Mouse (Mus musculus) right cerebral cortex, postnatal 36 days (tissue): Measurements from ENCODE around the gene Atxn7.
A peak's percentile ranks its signal among the peaks of the same experiment; 100 is the strongest.
"Not testable (repeated sequence)": the region's sequence is repeated elsewhere in the genome, so short reads cannot be mapped to it uniquely, and the experiment has no call there.

Experiments used
- DNase-seq, 2 experiments: peaks; one replicate each; pipeline ENCODE4 v3.0.0; 2022; ENCODE audit warnings: low spot score in 2 of 2, mixed read lengths in 1 of 2

Gene Atxn7

DNA sequence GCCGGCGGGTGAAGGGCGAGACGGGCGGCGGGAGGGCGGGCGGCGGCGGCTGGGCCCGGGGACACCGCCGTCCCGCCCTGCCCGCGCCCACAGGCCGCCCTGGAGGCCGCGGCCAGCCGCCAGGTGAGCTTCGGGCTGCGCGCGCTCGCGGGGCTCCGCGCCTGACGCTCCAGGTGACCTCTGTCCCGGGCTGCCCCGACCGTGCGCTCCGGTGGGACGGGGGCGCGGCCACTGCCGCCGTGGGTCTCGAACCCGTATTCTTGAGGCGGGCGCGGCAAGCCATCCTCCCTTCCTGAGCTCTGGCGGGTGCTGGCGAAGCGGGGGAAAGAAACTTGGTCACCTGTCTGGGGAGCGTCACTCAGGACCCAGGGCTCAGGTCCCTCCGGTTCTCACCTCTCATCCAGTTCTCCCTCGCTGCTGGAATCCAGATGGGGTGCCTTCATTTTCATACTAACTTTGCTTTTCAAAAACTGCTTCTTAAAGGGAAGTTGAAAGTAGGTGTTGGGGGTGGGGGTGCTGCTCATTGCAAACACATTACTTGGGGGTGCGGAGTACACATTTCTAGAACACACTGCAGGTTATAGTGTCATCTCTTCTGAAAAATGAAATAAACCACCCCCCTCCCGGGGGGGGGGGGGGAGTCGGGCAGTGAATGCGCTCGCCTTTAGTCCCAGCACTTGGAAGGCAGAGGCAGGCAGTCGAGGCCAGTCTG, at the start of gene Atxn7, which contains the start of gene Thoc7:
Atxn7 (plus strand) TSS at position 40 of the 712 bp plus-strand sequence.
Thoc7 (minus strand) TSS at position 452 of the 712 bp plus-strand sequence.
- peak in 1 of 2 experiments; percentile 10 for DNase-seq

GRCm38 (mm10) chr14:13914387-13915082, 46.7 kb upstream of the Atxn7 start, which contains the start of gene Gm281:
TSS of gene Gm281 (minus strand) at chr14:13914478.
- DNase-seq, result no peak

GRCm38 (mm10) chr14:13915207-13915606, 46.0 kb upstream of the Atxn7 start:
- no peak for DNase-seq

DNA sequence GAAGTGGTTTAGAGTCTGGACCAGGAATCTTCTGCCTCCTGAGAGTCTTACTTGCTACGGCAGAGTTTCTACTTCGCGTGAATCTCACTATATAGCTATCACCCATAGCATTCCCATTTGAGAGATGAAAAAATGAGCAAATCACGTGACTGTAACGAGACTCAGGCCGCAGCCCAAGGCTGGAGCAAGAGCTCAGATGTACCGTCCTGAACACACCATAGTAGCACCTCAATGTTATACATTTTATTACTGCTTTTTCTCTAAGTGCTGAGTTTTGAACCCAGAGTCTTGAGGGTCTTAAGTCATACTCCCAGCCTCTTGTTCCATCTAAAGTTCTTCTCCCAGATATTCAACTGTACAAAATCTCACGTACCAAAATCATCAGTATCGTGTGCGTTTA, 44.0 kb upstream of the Atxn7 start:
- no peak for DNase-seq

DNA sequence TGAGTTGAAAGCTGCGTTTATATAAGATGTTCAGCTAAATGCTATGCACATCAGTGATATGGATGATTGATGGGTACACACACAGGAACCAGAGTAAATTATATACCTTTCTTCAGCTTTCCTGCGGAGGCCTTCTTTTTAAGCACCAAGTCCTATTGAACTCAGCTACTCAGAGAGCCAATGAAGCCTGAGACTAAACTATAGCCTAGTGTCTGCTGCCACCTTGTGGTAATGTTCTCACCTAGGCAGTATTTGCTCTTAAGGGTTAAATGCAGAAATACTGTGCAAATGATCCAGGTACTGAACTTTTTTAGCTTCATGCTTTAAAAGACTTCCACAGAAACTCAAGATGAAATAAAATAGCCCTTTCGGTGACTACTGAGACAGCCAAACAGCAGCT, 43.6 kb upstream of the Atxn7 start:
- DNase-seq, result peak; percentile 19 to 36

DNA sequence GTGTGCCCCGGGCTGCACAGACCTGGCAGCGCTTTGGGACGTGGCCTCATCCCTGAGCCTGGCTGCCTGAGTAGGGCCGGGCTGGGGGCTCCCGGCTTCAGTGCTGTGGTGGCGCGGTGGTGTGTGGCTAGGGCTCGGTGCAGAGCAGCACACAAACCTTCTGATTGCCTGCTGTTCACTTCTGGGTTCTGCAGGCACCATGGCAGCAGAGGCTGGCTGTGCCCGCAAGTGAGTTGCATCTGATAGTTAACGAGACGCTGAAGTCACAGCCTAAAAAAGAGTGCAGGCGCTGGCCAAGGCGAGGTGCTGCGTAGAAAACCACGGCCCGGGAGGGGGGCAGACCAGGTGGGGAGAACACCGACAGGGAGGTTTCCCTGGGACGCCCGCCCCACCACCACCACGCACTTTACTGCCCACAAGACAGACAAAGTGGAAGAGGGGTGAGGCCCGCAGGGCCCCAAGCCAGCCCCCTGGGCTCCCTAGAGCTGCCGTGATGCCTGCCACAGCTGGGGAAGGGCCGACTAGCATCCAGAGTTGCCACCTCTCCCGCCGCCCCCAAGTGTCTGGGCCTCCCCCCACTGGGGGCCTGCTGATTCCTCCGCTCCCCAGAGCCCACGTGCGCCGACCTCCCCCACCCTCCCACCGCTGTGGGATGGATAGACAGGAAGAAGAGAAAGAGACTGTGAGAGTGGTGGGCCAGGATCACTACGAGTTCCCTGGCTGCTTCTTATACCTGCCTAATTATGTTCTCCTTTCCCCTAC, 27.8 kb upstream of the Atxn7 start:
- no peak for DNase-seq

DNA sequence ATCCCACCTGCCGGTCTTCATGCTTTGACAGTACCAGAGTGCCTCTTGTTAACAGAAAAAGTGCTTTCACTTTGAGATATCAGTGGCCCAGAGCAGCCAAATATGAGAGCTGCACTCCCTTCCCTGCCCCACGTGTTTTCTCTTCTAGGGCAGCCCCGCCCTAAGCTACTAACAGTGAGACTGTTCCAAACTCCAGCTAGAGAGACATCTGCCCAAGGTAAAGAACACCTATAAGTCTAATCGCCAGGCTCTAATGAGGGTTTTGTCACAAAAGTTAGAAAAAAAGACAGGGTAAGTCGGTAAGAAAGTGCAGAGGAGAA, 27.2 kb upstream of the Atxn7 start:
- no peak for DNase-seq

DNA sequence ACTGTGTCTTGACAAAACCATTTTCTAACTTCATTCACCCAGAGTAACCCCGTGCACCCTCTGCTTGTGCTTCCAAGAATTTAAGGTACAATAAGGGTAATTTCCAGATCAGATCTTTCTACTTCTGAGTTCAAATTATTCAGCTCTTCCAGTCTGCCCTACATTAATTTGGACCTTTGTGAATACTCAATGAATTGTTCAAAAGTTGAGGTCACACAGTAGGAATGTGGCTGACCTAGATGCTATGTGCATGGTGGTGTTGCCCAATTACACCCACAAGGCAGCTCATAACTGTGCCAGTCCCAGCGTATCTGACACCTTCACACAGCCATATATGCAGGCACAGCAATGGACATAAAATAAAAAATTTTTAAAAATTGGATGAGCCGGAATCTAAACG, 16.6 kb upstream of the Atxn7 start:
- no peak for DNase-seq

- no peak for DNase-seq
These were observed 12.9 kb upstream of the Atxn7 start for GRCm38 (mm10) chr14:13948345-13948744.

DNA sequence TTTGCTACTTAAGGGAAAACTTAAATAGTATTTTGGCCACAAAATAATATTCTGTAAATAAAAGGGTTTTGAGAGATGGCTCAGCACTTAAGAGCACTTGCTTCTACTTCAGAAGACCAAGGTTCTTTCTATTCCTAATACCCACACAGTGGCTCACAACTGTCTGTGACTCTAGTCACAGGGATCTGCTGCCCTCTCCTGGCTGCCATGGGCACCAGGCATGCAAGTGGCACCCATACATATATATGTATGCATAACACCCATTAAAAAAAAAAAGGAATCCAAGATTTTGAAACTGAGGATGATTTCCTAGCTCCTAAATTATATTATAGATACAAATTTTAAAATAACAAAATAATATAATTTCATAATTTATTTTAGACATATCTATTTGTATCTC, 10.8 kb upstream of the Atxn7 start:
- no peak for DNase-seq

GRCm38 (mm10) chr14:13952151-13952550, 9.1 kb upstream of the Atxn7 start:
- not testable (repeated sequence) for DNase-seq

GRCm38 (mm10) chr14:13960079-13960478, 1.2 kb upstream of the Atxn7 start:
- DNase-seq, result peak in 1 of 2 experiments; percentile 10

- peak in 1 of 2 experiments; percentile 27 for DNase-seq
These were observed 536 bp upstream of the Atxn7 start for GRCm38 (mm10) chr14:13960482-13961325.

DNA sequence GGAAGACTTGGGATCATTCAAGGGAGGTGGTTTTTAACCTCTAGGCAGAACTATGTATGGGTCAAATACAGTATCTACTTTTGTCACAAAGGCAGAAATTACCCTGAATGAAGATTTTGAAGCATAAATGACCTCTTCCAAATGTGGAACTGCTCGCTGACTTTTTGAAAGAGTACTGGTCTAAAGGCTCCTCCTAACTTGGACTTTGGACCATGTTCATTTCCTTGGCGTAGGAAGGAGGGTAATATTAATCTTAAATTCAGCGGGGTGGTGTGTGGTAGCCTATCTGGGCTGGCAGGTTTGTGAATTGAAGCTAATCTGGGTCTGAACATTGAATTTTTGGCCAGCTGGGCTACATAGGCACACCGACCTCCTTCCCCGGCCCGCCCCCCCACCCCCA, 1.2 kb downstream of the Atxn7 start:
- DNase-seq, result no peak

DNA sequence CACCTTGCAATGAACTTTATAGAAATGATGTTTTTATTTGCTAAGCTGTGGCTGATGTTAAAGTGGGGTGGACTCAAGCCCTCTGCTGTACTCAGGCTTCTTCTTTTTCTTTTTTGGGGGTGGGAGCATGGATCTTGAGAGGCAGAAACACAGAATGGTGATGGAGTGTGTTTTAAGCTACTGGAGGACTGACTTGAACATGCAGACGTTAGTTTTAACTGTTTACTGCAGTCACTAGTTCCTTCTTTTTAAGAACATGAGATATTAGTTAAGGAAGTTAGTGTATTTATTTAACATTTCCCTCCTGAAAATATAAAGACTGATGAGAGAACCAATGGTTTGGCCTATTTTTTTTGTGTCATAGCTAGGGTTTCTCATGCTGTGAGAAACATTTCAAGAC, 2.3 kb downstream of the Atxn7 start:
- DNase-seq, result no peak

DNA sequence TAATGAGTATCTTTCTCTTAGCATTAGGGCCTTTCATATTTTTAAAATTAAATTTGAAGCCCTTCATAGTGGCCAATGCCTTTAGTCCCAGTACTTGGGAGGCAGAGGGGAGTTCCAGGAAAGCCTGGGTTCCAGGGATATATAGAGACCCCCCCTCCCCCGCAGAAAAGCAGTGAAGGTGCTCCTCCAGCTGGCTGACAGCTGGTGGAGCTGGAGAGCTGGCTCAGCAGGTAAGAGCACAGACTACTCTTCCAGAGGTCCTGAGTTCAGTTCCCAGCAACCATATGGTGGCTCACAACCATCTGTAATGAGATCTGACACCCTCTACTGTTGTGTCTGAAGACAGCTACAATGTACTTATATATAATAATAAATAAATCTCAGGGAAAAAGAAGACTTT, 6.4 kb downstream of the Atxn7 start:
- no peak for DNase-seq

- no peak for DNase-seq
These were observed 7.2 kb downstream of the Atxn7 start for GRCm38 (mm10) chr14:13968476-13968875.

GRCm38 (mm10) chr14:13970513-13970912, 9.3 kb downstream of the Atxn7 start:
- DNase-seq, result no peak

DNA sequence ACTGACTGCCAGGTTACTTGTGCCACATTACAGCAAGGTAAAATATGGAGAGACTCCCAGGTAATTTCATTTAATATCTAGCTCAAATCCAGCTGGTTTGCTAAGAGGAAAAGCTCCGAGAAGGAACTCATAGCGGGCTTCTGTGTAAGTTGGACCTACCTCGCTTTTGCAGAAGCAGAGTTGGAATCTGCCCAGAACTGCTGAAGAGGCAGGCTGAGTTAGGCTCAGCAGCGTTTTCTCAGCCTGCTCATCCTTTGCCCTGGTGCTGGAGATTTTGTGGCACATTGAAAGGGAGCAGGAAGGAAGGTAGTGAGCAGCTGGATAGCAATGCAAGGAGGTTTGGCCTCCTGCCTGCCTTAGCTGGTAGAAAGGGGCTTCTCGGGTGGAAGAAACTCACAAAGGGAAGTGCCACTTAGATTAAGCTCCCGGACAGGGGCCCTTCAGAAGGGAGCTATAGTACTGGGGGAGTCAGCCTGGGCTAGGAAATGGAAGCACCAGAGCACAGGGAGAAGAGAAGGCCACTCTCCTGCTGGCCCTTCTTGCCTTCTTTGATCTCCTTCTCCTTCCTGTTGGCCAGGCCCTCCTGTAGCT, 10.5 kb downstream of the Atxn7 start:
- no peak for DNase-seq

GRCm38 (mm10) chr14:13977498-13977897, 16.3 kb downstream of the Atxn7 start:
- DNase-seq, result no peak

GRCm38 (mm10) chr14:13981286-13981685, 20.0 kb downstream of the Atxn7 start:
- peak in 1 of 2 experiments; percentile 8 for DNase-seq
